Mouse (Mus musculus) C2C12 (cell line): ENCODE data around the gene Arpc3. TPM values are rescaled to one million over a fixed set of nuclear protein-coding genes. Genes with fewer than 3 reads are reported as not detected.
A peak's percentile ranks its signal among the peaks of the same experiment; 100 is the strongest.

Source experiments
- H3K27me3 ChIP-seq: one replicate; pipeline ENCODE4 v1.6.1; 2011; ENCODE audit not compliant: control insufficient read depth, insufficient read depth, insufficient read length
- H3K36me3 ChIP-seq: one replicate; pipeline ENCODE4 v1.6.1; 2011; ENCODE audit not compliant: control insufficient read depth, insufficient read depth
- H3K4me3 ChIP-seq: one replicate; pipeline ENCODE4 v1.5.1; 2011; ENCODE audit warnings: mild to moderate bottlenecking, control low read depth; ENCODE audit not compliant: poor library complexity, insufficient read depth, severe bottlenecking
- H3K79me2 ChIP-seq: one replicate; pipeline ENCODE4 v1.6.1; 2011; ENCODE audit not compliant: control insufficient read depth, insufficient read depth
- H3K79me3 ChIP-seq: one replicate; pipeline ENCODE4 v1.6.1; 2011; ENCODE audit warnings: low read depth, control low read depth
- H3ac ChIP-seq: one replicate; pipeline ENCODE3; 2011; ENCODE audit warnings: low read depth; ENCODE audit not compliant: control insufficient read depth, insufficient read length
- CEBPB ChIP-seq: IDR thresholded peaks from one replicate; pipeline ENCODE4 v1.6.1; 2011; ENCODE audit warnings: low read depth, mild to moderate bottlenecking, control low read depth, moderate library complexity
- CTCF ChIP-seq: IDR thresholded peaks from one replicate; pipeline ENCODE4 v1.5.1; 2011; ENCODE audit not compliant: control insufficient read depth, insufficient read depth, insufficient read length
- FOSL1 ChIP-seq: IDR thresholded peaks from one replicate; pipeline ENCODE4 v1.8.0; 2011; ENCODE audit warnings: mild to moderate bottlenecking, low read length; ENCODE audit not compliant: poor library complexity, insufficient read depth, severe bottlenecking
- MAX ChIP-seq: IDR thresholded peaks from one replicate; pipeline ENCODE4 v1.6.1; 2011; ENCODE audit warnings: mild to moderate bottlenecking, control low read depth
- MYOD1 ChIP-seq: IDR thresholded peaks from one replicate; pipeline ENCODE4 v1.6.1; 2011; ENCODE audit warnings: low read depth; ENCODE audit not compliant: control insufficient read depth, insufficient read length
- MYOG ChIP-seq: IDR thresholded peaks from one replicate; pipeline ENCODE4 v1.6.1; 2011; ENCODE audit not compliant: control insufficient read depth, insufficient read length; ENCODE audit errors: extremely low read depth
- USF1 ChIP-seq: IDR thresholded peaks from one replicate; pipeline ENCODE4 v1.6.1; 2011; ENCODE audit warnings: low read depth, mild to moderate bottlenecking, control low read depth, moderate library complexity
- long read RNA-seq, 2 experiments: library from polyadenylated mRNA; unstranded; transcript quantifications; one replicate each; pipeline ENCODE4 v2.0.0; 2019 to 2020
- polyA plus RNA-seq: library from polyadenylated mRNA; unstranded; fragments of >200 nt; fragmentation: generic; extraction: Trizol; gene quantifications from one replicate; pipeline ENCODE4 v1.2.1, GENCODE M21; 2012; ENCODE audit warnings: missing spikeins

Gene Arpc3
- polyA plus RNA-seq = 185 TPM
- long read RNA-seq, experiment 1, transcript Arpc3-202 (7 exons, 899 nt) = major isoform, 26 of 30 reads
- long read RNA-seq, experiment 1, partial matches to known transcripts = 2 of 30 reads
- long read RNA-seq, experiment 1, other reads (novel, unspliced or antisense) = 2 of 30 reads
- long read RNA-seq, experiment 2, partial matches to known transcripts = 0 of 5 reads
- long read RNA-seq, experiment 2, other reads (novel, unspliced or antisense) = 1 of 5 reads

- Histone ChIP-seq H3K79me2 (peaks cover 30% of the 10 kb centered on the region), H3K36me3 (peaks cover 2% of the 10 kb centered on the region)
Observed at GRCm38 (mm10) chr5:122391786-122392180, at the start of gene Arpc3. TSS of gene Arpc3 (plus strand) at chr5:122391878.

GRCm38 (mm10) chr5:122342874-122343273, 48.8 kb upstream of the Arpc3 start:
- Histone ChIP-seq H3K4me3 (no peak overlapping the region), H3ac (no peak overlapping the region), H3K27me3 (no peaks in the 10 kb centered on the region), H3K36me3 (no peaks in the 10 kb centered on the region), H3K79me2 (no peaks in the 10 kb centered on the region), H3K79me3 (no peaks in the 10 kb centered on the region)
- TF ChIP-seq USF1 (no peak), CTCF (no peak), FOSL1 (no peak), MAX (no peak), CEBPB (no peak), MYOG (no peak), MYOD1 (no peak)

More at GRCm38 (mm10) chr5:122391786-122392180, at the start of gene Arpc3:
- peak within 1 kb of the TSS; percentile 66 for H3K4me3 ChIP-seq
- TF ChIP-seq FOSL1 (no peak), MYOD1 (no peak), CTCF (peak; percentile 96), MAX (peak; percentile 96)
- H3K27me3 ChIP-seq = no peaks in the 10 kb centered on the region
- peak within 1 kb of the TSS; percentile 81 for H3ac ChIP-seq
- peaks cover 15% of the 10 kb centered on the region for H3K79me3 ChIP-seq

GRCm38 (mm10) chr5:122343768-122344167, 47.9 kb upstream of the Arpc3 start:
- no peaks in the 10 kb centered on the region for H3K36me3 ChIP-seq
- H3ac ChIP-seq = no peak overlapping the region
- no peaks in the 10 kb centered on the region for H3K79me3 ChIP-seq
- no peaks in the 10 kb centered on the region for H3K27me3 ChIP-seq
- no peaks in the 10 kb centered on the region for H3K79me2 ChIP-seq
- no peak overlapping the region for H3K4me3 ChIP-seq
- TF ChIP-seq FOSL1 (no peak), USF1 (no peak), MYOD1 (no peak), CTCF (no peak), MAX (no peak), MYOG (no peak), CEBPB (no peak)

- no peak overlapping the region for H3ac ChIP-seq
- H3K36me3 ChIP-seq = no peaks in the 10 kb centered on the region
- TF ChIP-seq CTCF (peak; percentile 76), MYOG (no peak)
- no peaks in the 10 kb centered on the region for H3K79me2 ChIP-seq
- H3K4me3 ChIP-seq = no peak overlapping the region
- H3K27me3 ChIP-seq = no peaks in the 10 kb centered on the region
- no peaks in the 10 kb centered on the region for H3K79me3 ChIP-seq
Observed at GRCm38 (mm10) chr5:122344260-122344659, 47.4 kb upstream of the Arpc3 start.

- H3K4me3 ChIP-seq = no peak overlapping the region
- H3K27me3 ChIP-seq = no peaks in the 10 kb centered on the region
- no peaks in the 10 kb centered on the region for H3K79me2 ChIP-seq
- H3K36me3 ChIP-seq = no peaks in the 10 kb centered on the region
- H3ac ChIP-seq = no peak overlapping the region
- TF ChIP-seq USF1 = no peak
- TF ChIP-seq FOSL1 = no peak
- no peak for TF ChIP-seq CTCF
- no peak for TF ChIP-seq MAX
- no peak for TF ChIP-seq MYOD1
- TF ChIP-seq CEBPB = no peak
- TF ChIP-seq MYOG = no peak
- no peaks in the 10 kb centered on the region for H3K79me3 ChIP-seq
Observed at GRCm38 (mm10) chr5:122345777-122346176, 45.9 kb upstream of the Arpc3 start.
